Mouse (Mus musculus) embryonic facial prominence, embryonic 13.5 days (tissue): Measurements from ENCODE around the gene Psmd11. TPM values are rescaled to one million over a fixed set of nuclear protein-coding genes. Genes with fewer than 3 reads are reported as not detected.

Experiments
- ATAC-seq: fragments of 200-750 bp; cut with Nextera tagmentation; 2 replicates; pipeline ENCODE4 v1.8.0; 2017; ENCODE audit warnings: low read depth; ENCODE audit not compliant: insufficient number of reproducible peaks, insufficient read depth, low FRiP score, low TSS enrichment
- H3K27ac ChIP-seq: fragments of 300-500 bp; sonication (generic); 2 replicates; pipeline ENCODE4 v1.5.1; 2015; ENCODE audit warnings: moderate library complexity, mild to moderate bottlenecking, inconsistent platforms
- H3K27me3 ChIP-seq: fragments of 300-500 bp; sonication (generic); 2 replicates; pipeline ENCODE4 v1.6.1; 2015; ENCODE audit warnings: mild to moderate bottlenecking, inconsistent platforms
- H3K36me3 ChIP-seq: fragments of 300-500 bp; sonication (generic); 2 replicates; pipeline ENCODE4 v1.6.1; 2015; ENCODE audit warnings: mild to moderate bottlenecking, inconsistent platforms
- H3K4me1 ChIP-seq: fragments of 300-500 bp; sonication (generic); 2 replicates; pipeline ENCODE4 v1.6.1; 2015; ENCODE audit warnings: inconsistent platforms
- H3K4me2 ChIP-seq: fragments of 300-500 bp; sonication (generic); 2 replicates; pipeline ENCODE4 v1.6.1; 2015; ENCODE audit warnings: moderate library complexity, mild to moderate bottlenecking, inconsistent platforms
- H3K4me3 ChIP-seq: fragments of 300-500 bp; sonication (generic); 2 replicates; pipeline ENCODE4 v1.5.1; 2015; ENCODE audit warnings: mild to moderate bottlenecking, inconsistent platforms
- H3K9ac ChIP-seq: fragments of 300-500 bp; sonication (generic); 2 replicates; pipeline ENCODE4 v1.6.1; 2015; ENCODE audit warnings: mild to moderate bottlenecking, inconsistent platforms
- H3K9me3 ChIP-seq: fragments of 300-500 bp; sonication (generic); 2 replicates; pipeline ENCODE4 v1.6.1; 2016; ENCODE audit warnings: inconsistent platforms
- WGBS: fragments of 180-500 bp; shearing (Covaris S2); methylation state at CpG from one replicate; pipeline ENCODE4 v1.1.7; 2015; ENCODE audit warnings: mixed read lengths; 5-methylcytosine and 5-hydroxymethylcytosine counted together
- polyA plus RNA-seq: library from polyadenylated mRNA; unstranded; fragments of >200 nt; fragmentation: Nextera tagmentation; extraction: Ambion mirVana; gene quantifications from 2 replicates; pipeline ENCODE4 v1.2.1, GENCODE M21; 2015

The Psmd11 gene
- polyA plus RNA-seq, 1 experiment from 2014 or later = 317 TPM

- no peaks in the 10 kb centered on the region for H3K9me3 ChIP-seq
Measured at GRCm38 (mm10) chr11:80476222-80477189, 48.1 kb downstream of the Psmd11 start, which contains the start of gene Cdk5r1. TSS of gene Cdk5r1 (plus strand) at chr11:80477023.

GRCm38 (mm10) chr11:80477341-80478199 lies 49.2 kb downstream of the Psmd11 start:
- Histone ChIP-seq H3K4me2 (peak overlapping the region; percentile 97), H3K27ac (peak overlapping the region; percentile 85), H3K27me3 (no peaks in the 10 kb centered on the region; the same call in 1 of the 2 replicates), H3K9me3 (no peaks in the 10 kb centered on the region), H3K9ac (peak overlapping the region; percentile 82), H3K4me3 (peak overlapping the region; percentile 77), H3K4me1 (peaks cover 48% of the 10 kb centered on the region), H3K36me3 (peaks cover 22% of the 10 kb centered on the region)
- 12% methylated on average over 54 of the region's 55 CpGs for WGBS
- peak; percentile 13; the same call in 1 of the 2 replicates for ATAC-seq

More at GRCm38 (mm10) chr11:80476222-80477189, 48.1 kb downstream of the Psmd11 start, which contains the start of gene Cdk5r1:
- under 1% methylated on average over 84 of the region's 116 CpGs for WGBS
- Histone ChIP-seq H3K4me1 (peaks cover 45% of the 10 kb centered on the region), H3K36me3 (peaks cover 26% of the 10 kb centered on the region), H3K4me3 (peak within 1 kb of the TSS; percentile 77), H3K27ac (peak within 1 kb of the TSS; percentile 85), H3K9ac (peak within 1 kb of the TSS; percentile 82), H3K27me3 (no peaks in the 10 kb centered on the region; the same call in 1 of the 2 replicates), H3K4me2 (peak within 1 kb of the TSS; percentile 97)
- ATAC-seq = peak; percentile 87

- Histone ChIP-seq H3K9ac (peak overlapping the region; percentile 82), H3K9me3 (no peaks in the 10 kb centered on the region), H3K27me3 (no peaks in the 10 kb centered on the region; the same call in 1 of the 2 replicates), H3K27ac (peak overlapping the region; percentile 28), H3K4me1 (peaks cover 53% of the 10 kb centered on the region), H3K4me2 (peak overlapping the region; percentile 97), H3K4me3 (peak overlapping the region; percentile 77), H3K36me3 (peaks cover 17% of the 10 kb centered on the region)
- WGBS = 55% methylated on average over 14 of the region's 14 CpGs
- no peak for ATAC-seq
Measured at GRCm38 (mm10) chr11:80478694-80479412, 50.4 kb downstream of the Psmd11 start.

- WGBS = 47% methylated on average over 5 of the region's 5 CpGs
- peaks cover 58% of the 10 kb centered on the region for H3K4me1 ChIP-seq
- H3K4me3 ChIP-seq = peak overlapping the region; percentile 77
- peak overlapping the region; percentile 28 for H3K27ac ChIP-seq
- H3K27me3 ChIP-seq = no peaks in the 10 kb centered on the region; the same call in 1 of the 2 replicates
- peak overlapping the region; percentile 82; the same call in 1 of the 2 replicates for H3K9ac ChIP-seq
- ATAC-seq = no peak
- H3K36me3 ChIP-seq = peaks cover 11% of the 10 kb centered on the region
- H3K4me2 ChIP-seq = peak overlapping the region; percentile 97
- no peaks in the 10 kb centered on the region for H3K9me3 ChIP-seq
Measured at GRCm38 (mm10) chr11:80479425-80479824, 51.0 kb downstream of the Psmd11 start.

- Histone ChIP-seq H3K4me1 (peaks cover 60% of the 10 kb centered on the region), H3K27ac (0 out of 2 replicates have a peak overlapping the region, but pooled peaks have one; percentile 28), H3K9ac (peak overlapping the region; percentile 58), H3K36me3 (peaks cover 11% of the 10 kb centered on the region), H3K4me3 (peak overlapping the region; percentile 77), H3K9me3 (no peaks in the 10 kb centered on the region), H3K27me3 (no peaks in the 10 kb centered on the region; the same call in 1 of the 2 replicates), H3K4me2 (peak overlapping the region; percentile 97)
- WGBS = 73% methylated on average over 31 of the region's 31 CpGs
- ATAC-seq = no peak
Measured at GRCm38 (mm10) chr11:80479906-80480866, 51.8 kb downstream of the Psmd11 start.

GRCm38 (mm10) chr11:80481409-80482050 lies 53.1 kb downstream of the Psmd11 start:
- Histone ChIP-seq H3K36me3 (peaks cover 11% of the 10 kb centered on the region), H3K27me3 (no peaks in the 10 kb centered on the region; the same call in 1 of the 2 replicates), H3K9me3 (no peaks in the 10 kb centered on the region), H3K4me2 (peak overlapping the region; percentile 22), H3K9ac (0 out of 2 replicates have a peak overlapping the region, but pooled peaks have one; percentile 27), H3K4me1 (peaks cover 57% of the 10 kb centered on the region), H3K27ac (no peak overlapping the region), H3K4me3 (no peak overlapping the region)
- no peak for ATAC-seq
- WGBS = 76% methylated on average over 13 of the region's 13 CpGs

GRCm38 (mm10) chr11:80482347-80482746 lies 53.9 kb downstream of the Psmd11 start:
- H3K27ac ChIP-seq = no peak overlapping the region
- no peak overlapping the region for H3K4me3 ChIP-seq
- no peaks in the 10 kb centered on the region for H3K9me3 ChIP-seq
- ATAC-seq = no peak
- H3K9ac ChIP-seq = no peak overlapping the region
- peaks cover 11% of the 10 kb centered on the region for H3K36me3 ChIP-seq
- no peaks in the 10 kb centered on the region; the same call in 1 of the 2 replicates for H3K27me3 ChIP-seq
- WGBS = 87% methylated on average over 10 of the region's 10 CpGs
- H3K4me2 ChIP-seq = no peak overlapping the region
- H3K4me1 ChIP-seq = peaks cover 57% of the 10 kb centered on the region

- no peak overlapping the region for H3K27ac ChIP-seq
- H3K27me3 ChIP-seq = no peaks in the 10 kb centered on the region; the same call in 1 of the 2 replicates
- 84% methylated on average over 7 of the region's 7 CpGs for WGBS
- no peaks in the 10 kb centered on the region for H3K9me3 ChIP-seq
- no peak for ATAC-seq
- no peak overlapping the region for H3K4me3 ChIP-seq
- peaks cover 53% of the 10 kb centered on the region for H3K4me1 ChIP-seq
- no peak overlapping the region for H3K9ac ChIP-seq
- no peak overlapping the region for H3K4me2 ChIP-seq
- peaks cover 11% of the 10 kb centered on the region for H3K36me3 ChIP-seq
Measured at GRCm38 (mm10) chr11:80482921-80483320, 54.5 kb downstream of the Psmd11 start.

- Histone ChIP-seq H3K27me3 (no peaks in the 10 kb centered on the region; the same call in 1 of the 2 replicates), H3K4me1 (peaks cover 47% of the 10 kb centered on the region), H3K4me2 (no peak overlapping the region), H3K27ac (no peak overlapping the region), H3K9me3 (no peaks in the 10 kb centered on the region), H3K9ac (no peak overlapping the region), H3K4me3 (no peak overlapping the region), H3K36me3 (peaks cover 11% of the 10 kb centered on the region)
- no peak for ATAC-seq
- 66% methylated on average over 6 of the region's 6 CpGs for WGBS
Measured at GRCm38 (mm10) chr11:80483536-80484067, 55.2 kb downstream of the Psmd11 start.
